Mouse (Mus musculus): ENCODE measurements around the gene Aff3. TPM values are rescaled to one million over a fixed set of nuclear protein-coding genes. Genes with fewer than 3 reads are reported as not detected.

Aff3 gene
- total and polyA plus RNA-seq, 3 experiments = 1.4 to 3.1 (median 2.4) TPM

GRCm38 (mm10) chr1:38507636-38508179 is 157.0 kb downstream of the Aff3 start:
- DNase-seq = no peak
- Histone ChIP-seq H3K4me1 (ENCODE audit: control insufficient read depth, insufficient read depth, low read length) (no peaks in the 10 kb centered on the region), H3K27ac (no peak overlapping the region), H3K79me2 (replicated peaks; ENCODE audit: control insufficient read depth, insufficient read depth, low read length) (no peaks in the 10 kb centered on the region), H3K4me3 (no peak overlapping the region), H3K9ac (ENCODE audit: low read depth, low read length) (no peak overlapping the region), H3K27me3 (ENCODE audit: control insufficient read depth, insufficient read depth, low read length) (no peaks in the 10 kb centered on the region), H3K36me3 (ENCODE audit: control insufficient read depth, insufficient read depth, low read length) (no peaks in the 10 kb centered on the region)
- no peak for TF ChIP-seq CTCF (IDR thresholded peaks at IDR 0.05)
- TF ChIP-seq EP300 (IDR thresholded peaks at IDR 0.05; ENCODE audit: insufficient read depth, low read depth, low read length) = no peak
- TF ChIP-seq POLR2A (IDR thresholded peaks at IDR 0.05; ENCODE audit: insufficient read depth, low read depth, low read length) = no peak
- intact Hi-C loops (cut with DNase I) = no loop called here
- 77% methylated on average over 7 of the region's 7 CpGs for WGBS

GRCm38 (mm10) chr1:38506396-38506795 is 158.4 kb downstream of the Aff3 start:
- H3K4me3 ChIP-seq = no peak overlapping the region
- no peaks in the 10 kb centered on the region for H3K4me1 ChIP-seq (ENCODE audit: control insufficient read depth, insufficient read depth, low read length)
- no peak for DNase-seq
- 86% methylated on average over 3 of the region's 3 CpGs for WGBS
- no peak overlapping the region for H3K27ac ChIP-seq
- no peaks in the 10 kb centered on the region for H3K27me3 ChIP-seq (ENCODE audit: control insufficient read depth, insufficient read depth, low read length)
- intact Hi-C loops (cut with DNase I) = no loop called here
- H3K36me3 ChIP-seq (ENCODE audit: control insufficient read depth, insufficient read depth, low read length) = no peaks in the 10 kb centered on the region
- H3K9ac ChIP-seq (ENCODE audit: low read depth, low read length) = no peak overlapping the region
- no peaks in the 10 kb centered on the region for H3K79me2 ChIP-seq (replicated peaks; ENCODE audit: control insufficient read depth, insufficient read depth, low read length)
- TF ChIP-seq POLR2A (IDR thresholded peaks at IDR 0.05; ENCODE audit: insufficient read depth, low read depth, low read length) (no peak), CTCF (IDR thresholded peaks at IDR 0.05) (no peak), EP300 (IDR thresholded peaks at IDR 0.05; ENCODE audit: insufficient read depth, low read depth, low read length) (no peak)

GRCm38 (mm10) chr1:38503431-38504089 is 161.2 kb downstream of the Aff3 start:
- Histone ChIP-seq H3K9ac (ENCODE audit: low read depth, low read length) (no peak overlapping the region), H3K4me3 (no peak overlapping the region), H3K27me3 (ENCODE audit: control insufficient read depth, insufficient read depth, low read length) (no peaks in the 10 kb centered on the region), H3K79me2 (replicated peaks; ENCODE audit: control insufficient read depth, insufficient read depth, low read length) (no peaks in the 10 kb centered on the region), H3K36me3 (ENCODE audit: control insufficient read depth, insufficient read depth, low read length) (no peaks in the 10 kb centered on the region), H3K4me1 (ENCODE audit: control insufficient read depth, insufficient read depth, low read length) (no peaks in the 10 kb centered on the region), H3K27ac (no peak overlapping the region)
- 95% methylated on average over 13 of the region's 13 CpGs for WGBS
- DNase-seq = no peak
- TF ChIP-seq POLR2A (IDR thresholded peaks at IDR 0.05; ENCODE audit: insufficient read depth, low read depth, low read length) (no peak), EP300 (IDR thresholded peaks at IDR 0.05; ENCODE audit: insufficient read depth, low read depth, low read length) (no peak), CTCF (IDR thresholded peaks at IDR 0.05) (no peak)
- intact Hi-C loops (cut with DNase I) = no loop called here

GRCm38 (mm10) chr1:38502797-38503196 is 162.0 kb downstream of the Aff3 start:
- no peaks in the 10 kb centered on the region for H3K36me3 ChIP-seq (ENCODE audit: control insufficient read depth, insufficient read depth, low read length)

GRCm38 (mm10) chr1:38501231-38501630 is 163.5 kb downstream of the Aff3 start:
- TF ChIP-seq POLR2A (IDR thresholded peaks at IDR 0.05; ENCODE audit: insufficient read depth, low read depth, low read length) = no peak
- TF ChIP-seq CTCF (IDR thresholded peaks at IDR 0.05) = no peak
- no peak for TF ChIP-seq EP300 (IDR thresholded peaks at IDR 0.05; ENCODE audit: insufficient read depth, low read depth, low read length)
- Histone ChIP-seq H3K27ac (no peak overlapping the region), H3K9ac (ENCODE audit: low read depth, low read length) (no peak overlapping the region), H3K36me3 (ENCODE audit: control insufficient read depth, insufficient read depth, low read length) (no peaks in the 10 kb centered on the region), H3K4me1 (ENCODE audit: control insufficient read depth, insufficient read depth, low read length) (no peaks in the 10 kb centered on the region), H3K27me3 (ENCODE audit: control insufficient read depth, insufficient read depth, low read length) (no peaks in the 10 kb centered on the region), H3K79me2 (replicated peaks; ENCODE audit: control insufficient read depth, insufficient read depth, low read length) (no peaks in the 10 kb centered on the region), H3K4me3 (no peak overlapping the region)
- 91% methylated on average over 7 of the region's 7 CpGs for WGBS
- intact Hi-C loops (cut with DNase I) = no loop called here
- DNase-seq = no peak

More at GRCm38 (mm10) chr1:38502797-38503196, 162.0 kb downstream of the Aff3 start:
- Histone ChIP-seq H3K27ac (no peak overlapping the region), H3K27me3 (ENCODE audit: control insufficient read depth, insufficient read depth, low read length) (no peaks in the 10 kb centered on the region), H3K4me3 (no peak overlapping the region), H3K4me1 (ENCODE audit: control insufficient read depth, insufficient read depth, low read length) (no peaks in the 10 kb centered on the region), H3K79me2 (replicated peaks; ENCODE audit: control insufficient read depth, insufficient read depth, low read length) (no peaks in the 10 kb centered on the region), H3K9ac (ENCODE audit: low read depth, low read length) (no peak overlapping the region)
- WGBS = 68% methylated on average over 7 of the region's 7 CpGs
- intact Hi-C loops (cut with DNase I) = no loop called here
- TF ChIP-seq CTCF (IDR thresholded peaks at IDR 0.05) (no peak), EP300 (IDR thresholded peaks at IDR 0.05; ENCODE audit: insufficient read depth, low read depth, low read length) (no peak), POLR2A (IDR thresholded peaks at IDR 0.05; ENCODE audit: insufficient read depth, low read depth, low read length) (no peak)
- DNase-seq = no peak

- TF ChIP-seq CTCF (IDR thresholded peaks at IDR 0.05) (no peak), EP300 (IDR thresholded peaks at IDR 0.05; ENCODE audit: insufficient read depth, low read depth, low read length) (no peak), POLR2A (IDR thresholded peaks at IDR 0.05; ENCODE audit: insufficient read depth, low read depth, low read length) (no peak)
- DNase-seq = no peak
- Histone ChIP-seq H3K27me3 (ENCODE audit: control insufficient read depth, insufficient read depth, low read length) (no peaks in the 10 kb centered on the region), H3K4me3 (no peak overlapping the region), H3K9ac (ENCODE audit: low read depth, low read length) (no peak overlapping the region), H3K36me3 (ENCODE audit: control insufficient read depth, insufficient read depth, low read length) (no peaks in the 10 kb centered on the region), H3K4me1 (ENCODE audit: control insufficient read depth, insufficient read depth, low read length) (no peaks in the 10 kb centered on the region), H3K27ac (no peak overlapping the region), H3K79me2 (replicated peaks; ENCODE audit: control insufficient read depth, insufficient read depth, low read length) (no peaks in the 10 kb centered on the region)
- WGBS = 34% methylated on average over 6 of the region's 6 CpGs
- intact Hi-C loops (cut with DNase I) = no loop called here
Observed at GRCm38 (mm10) chr1:38499500-38499899, 165.3 kb downstream of the Aff3 start.
